Comparison of ENCODE assay signal across 21 mouse cellular contexts in the genomic region with DNA sequence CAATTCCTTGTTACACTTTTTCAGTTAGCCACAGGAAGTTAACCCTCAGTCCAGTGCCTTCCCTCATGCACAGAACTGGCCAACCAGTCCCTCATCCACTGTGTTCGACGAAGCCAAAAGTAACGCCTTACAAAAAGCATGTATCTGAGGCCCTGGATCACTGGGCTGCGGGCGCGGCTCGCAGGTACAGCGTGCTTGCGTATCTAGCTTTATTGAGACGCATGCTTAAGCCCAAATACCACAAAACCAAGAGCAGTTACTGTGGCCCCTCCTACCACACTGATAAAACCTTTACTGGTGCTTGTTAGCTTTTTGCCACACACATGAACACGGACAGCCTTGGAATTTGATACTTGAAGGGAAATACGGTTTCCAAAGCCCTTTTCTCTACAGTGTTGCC. TPM values are rescaled to one million over a fixed set of nuclear protein-coding genes. Genes with fewer than 3 reads are reported as not detected.
DNase-seq lines count a peak whose midpoint lies in the region; ATAC-seq and TF ChIP-seq lines count a peak whose summit lies in the region.
"Had no signal": no experiment of that assay in that cellular context is flagged by ENCODE, and none has a peak within 500 bp of the region (broad histone marks: within the 10 kb centered on the region; RNA-seq: fewer than 3 reads in every experiment).

No protein-coding gene starts in this region.

- 34% methylated on average over 12 of the region's 12 CpGs for WGBS in liver, embryonic 14.5 days (ENCODE audit: insufficient replicate concordance)
- WGBS in stomach, postnatal 0 days = 72% methylated on average over 12 of the region's 12 CpGs
- WGBS in hindbrain, embryonic 11.5 days = 96% methylated on average over 12 of the region's 12 CpGs
- WGBS in forebrain, embryonic 13.5 days = 93% methylated on average over 12 of the region's 12 CpGs

- TF ChIP-seq EP300 in liver, embryonic 14.5 days (IDR thresholded peaks at IDR 0.05; ENCODE audit: low read depth) = no peak
- TF ChIP-seq EP300 in stomach, postnatal 0 days (optimal IDR thresholded peaks at IDR 0.05) = no peak

- no peak overlapping the region for H3K4me3 ChIP-seq in liver, embryonic 14.5 days (ENCODE audit: insufficient read depth in 1 of 2, low read depth in 2 of 2, low read length in 2 of 2)
- no peak overlapping the region for H3K4me3 ChIP-seq in stomach, postnatal 0 days (ENCODE audit: low read depth, low read length)
- H3K4me3 ChIP-seq in hindbrain, embryonic 11.5 days (ENCODE audit: low read depth, low read length) = no peak overlapping the region
- H3K4me3 ChIP-seq in forebrain, embryonic 13.5 days = no peak overlapping the region
- H3K4me3 ChIP-seq: embryonic facial prominence, embryonic 13.5 days; forebrain, embryonic 12.5 days; heart, embryonic 13.5 days; hindbrain, embryonic 12.5 days had no signal

- no peaks in the 10 kb centered on the region for H3K27me3 ChIP-seq in liver, embryonic 14.5 days (ENCODE audit: control insufficient read depth, insufficient read depth, low read length)
- no peaks in the 10 kb centered on the region for H3K27me3 ChIP-seq in stomach, postnatal 0 days (ENCODE audit: control insufficient read depth, insufficient read depth, low read length)
- H3K27me3 ChIP-seq in hindbrain, embryonic 11.5 days (ENCODE audit: control insufficient read depth, insufficient read depth, low read length) = no peaks in the 10 kb centered on the region
- H3K27me3 ChIP-seq in forebrain, embryonic 13.5 days = no peaks in the 10 kb centered on the region
- H3K27me3 ChIP-seq: embryonic facial prominence, embryonic 13.5 days; forebrain, embryonic 12.5 days; heart, embryonic 13.5 days; hindbrain, embryonic 12.5 days had no signal

- no peak for TF ChIP-seq CTCF in liver, embryonic 14.5 days (IDR thresholded peaks at IDR 0.05; ENCODE audit: low read depth)
- TF ChIP-seq CTCF in stomach, postnatal 0 days (IDR thresholded peaks at IDR 0.05; ENCODE audit: low read depth) = no peak

- DNase-seq in MEL-GATA-1-ER (ENCODE audit: extremely low read depth, low read depth) = peak; percentile 47
- DNase-seq in liver = peak; percentile 24
- no peak for DNase-seq in liver, embryonic 14.5 days (ENCODE audit: low read depth in 3 of 3, low spot score in 3 of 3)
- DNase-seq in stomach, postnatal 0 days (ENCODE audit: low spot score) = no peak
- DNase-seq in neural tube, embryonic 10.5 days (ENCODE audit: extremely low spot score, low spot score) = no peak
- no peak for DNase-seq in hindbrain, embryonic 11.5 days (ENCODE audit: low spot score)
- DNase-seq: adrenal gland, postnatal 25 days; cerebellum, adult 11 months; cerebellum, adult 8-10 months; cerebellum, postnatal 25 days; forebrain, postnatal 0 days; gastrocnemius, postnatal 25 days; heart, adult 11 months; heart, postnatal 36 days had no signal

- ATAC-seq in liver, embryonic 14.5 days (ENCODE audit: insufficient read depth) = peak; percentile 50
- peak; percentile 56; the same call in 1 of the 2 replicates for ATAC-seq in stomach, postnatal 0 days (ENCODE audit: low FRiP score, low TSS enrichment)
- ATAC-seq in hindbrain, embryonic 11.5 days (ENCODE audit: low FRiP score) = no peak
- ATAC-seq in forebrain, embryonic 13.5 days = no peak
- ATAC-seq: forebrain, postnatal 0 days; hindbrain, embryonic 16.5 days; inflammation-experienced regulatory T-cells, adult 6 months had no signal

- peaks cover 0 to 2% of the 10 kb centered on the region in 2 experiments; a peak in 1 of 4 replicates for H3K4me1 ChIP-seq in liver, embryonic 14.5 days (replicated peaks; ENCODE audit: control insufficient read depth in 2 of 2, insufficient read depth in 2 of 2, low read length in 1 of 2)
- no peaks in the 10 kb centered on the region for H3K4me1 ChIP-seq in stomach, postnatal 0 days (replicated peaks; ENCODE audit: control insufficient read depth, insufficient read depth)
- H3K4me1 ChIP-seq in hindbrain, embryonic 11.5 days (replicated peaks; ENCODE audit: control insufficient read depth, insufficient read depth, low read length) = no peaks in the 10 kb centered on the region
- H3K4me1 ChIP-seq in forebrain, embryonic 13.5 days = no peaks in the 10 kb centered on the region
- H3K4me1 ChIP-seq: forebrain, embryonic 12.5 days; heart, embryonic 13.5 days; hindbrain, embryonic 12.5 days had no signal

- no peaks in the 10 kb centered on the region for H3K9me3 ChIP-seq in liver, embryonic 14.5 days (ENCODE audit: control insufficient read depth, low read length)
- no peaks in the 10 kb centered on the region for H3K9me3 ChIP-seq in stomach, postnatal 0 days (ENCODE audit: control insufficient read depth, low read length)
- H3K9me3 ChIP-seq in hindbrain, embryonic 11.5 days (ENCODE audit: control insufficient read depth, low read length) = no peaks in the 10 kb centered on the region
- H3K9me3 ChIP-seq in forebrain, embryonic 13.5 days (replicated peaks) = no peaks in the 10 kb centered on the region

- H3K9ac ChIP-seq in liver, embryonic 14.5 days (replicated peaks) = no peak overlapping the region
- H3K9ac ChIP-seq in stomach, postnatal 0 days (ENCODE audit: low read length) = no peak overlapping the region
- no peak overlapping the region for H3K9ac ChIP-seq in hindbrain, embryonic 11.5 days (ENCODE audit: low read depth, low read length)
- H3K9ac ChIP-seq in forebrain, embryonic 13.5 days = no peak overlapping the region
- H3K9ac ChIP-seq: embryonic facial prominence, embryonic 13.5 days; forebrain, embryonic 12.5 days; forebrain, postnatal 0 days; heart, embryonic 13.5 days; hindbrain, embryonic 12.5 days had no signal

- no peak overlapping the region for H3K27ac ChIP-seq in liver, embryonic 14.5 days
- no peak overlapping the region for H3K27ac ChIP-seq in stomach, postnatal 0 days (replicated peaks)
- no peak overlapping the region for H3K27ac ChIP-seq in hindbrain, embryonic 11.5 days (ENCODE audit: low read depth, low read length)
- H3K27ac ChIP-seq in forebrain, embryonic 13.5 days = no peak overlapping the region
- H3K27ac ChIP-seq: embryonic facial prominence, embryonic 13.5 days; forebrain, embryonic 12.5 days; heart, embryonic 13.5 days; hindbrain, embryonic 12.5 days had no signal

- no peak overlapping the region for H3K4me2 ChIP-seq in liver, embryonic 14.5 days (ENCODE audit: low read depth)
- no peak overlapping the region for H3K4me2 ChIP-seq in stomach, postnatal 0 days (replicated peaks; ENCODE audit: low read depth)
- no peak overlapping the region for H3K4me2 ChIP-seq in hindbrain, embryonic 11.5 days (replicated peaks; ENCODE audit: low read depth, low read length)
- H3K4me2 ChIP-seq in forebrain, embryonic 13.5 days = no peak overlapping the region
- H3K4me2 ChIP-seq: embryonic facial prominence, embryonic 13.5 days; forebrain, embryonic 12.5 days; heart, embryonic 13.5 days; hindbrain, embryonic 12.5 days had no signal

- H3K36me3 ChIP-seq in liver, embryonic 14.5 days (replicated peaks; ENCODE audit: control insufficient read depth, insufficient read depth, low read depth) = peaks cover 7% of the 10 kb centered on the region
- H3K36me3 ChIP-seq in stomach, postnatal 0 days (ENCODE audit: control insufficient read depth, insufficient read depth, low read length) = peaks cover 15% of the 10 kb centered on the region; the same call in 1 of the 2 replicates
- no peaks in the 10 kb centered on the region for H3K36me3 ChIP-seq in hindbrain, embryonic 11.5 days (ENCODE audit: control insufficient read depth, insufficient read depth, low read length)
- H3K36me3 ChIP-seq in forebrain, embryonic 13.5 days (ENCODE audit: poor library complexity, severe bottlenecking) = peaks cover 41% of the 10 kb centered on the region

RNA-seq across cellular contexts. Expression of a gene that starts 8.2 kb away (rescaled TPM):
- 0.22 and 0.37 TPM in 2 replicates for polyA plus RNA-seq in liver, embryonic 14.5 days (2012; rRNA removed)
- 0.14 TPM in 1 of 2 replicates, not detected in the other for polyA plus RNA-seq in liver, embryonic 14.5 days (2014; fragmentation: Nextera tagmentation; extraction: Ambion mirVana)
- polyA plus RNA-seq in stomach, postnatal 0 days (2015; fragmentation: Nextera tagmentation; extraction: Ambion mirVana) = 1.8 and 2.6 TPM in 2 replicates
- polyA plus RNA-seq in hindbrain, embryonic 11.5 days (2014; fragmentation: Nextera tagmentation; extraction: Ambion mirVana) = 13.7 and 17.0 TPM in 2 replicates
- polyA plus RNA-seq in forebrain, embryonic 13.5 days (2015; fragmentation: Nextera tagmentation; extraction: Ambion mirVana) = 10.8 and 10.9 TPM in 2 replicates

Comparison
In these comparisons a context has a peak if more than half of its experiments do, and no peak if none do; other contexts are left out.
1. DNase-seq: peak in MEL-GATA-1-ER (single experiment) and liver (single experiment); none in liver, embryonic 14.5 days (0 of 3), stomach, postnatal 0 days (single experiment), neural tube, embryonic 10.5 days (single experiment) and hindbrain, embryonic 11.5 days (single experiment).
2. ATAC-seq: peak in liver, embryonic 14.5 days (single experiment) and stomach, postnatal 0 days (single experiment); none in hindbrain, embryonic 11.5 days (single experiment) and forebrain, embryonic 13.5 days (single experiment).